Mouse (Mus musculus): ENCODE measurements around the gene Phf21a. TPM values are rescaled to one million over a fixed set of nuclear protein-coding genes. Genes with fewer than 3 reads are reported as not detected.

Gene Phf21a
- polyA plus RNA-seq, 1 experiment from 2014 or later = 30.6 TPM

GRCm38 (mm10) chr2:92182146-92182756 lies 89.3 kb downstream of the Phf21a start:
- H3K27me3 ChIP-seq (replicated peaks; ENCODE audit: control insufficient read depth, insufficient read depth, low read length) = no peaks in the 10 kb centered on the region
- no peaks in the 10 kb centered on the region for H3K9me3 ChIP-seq (ENCODE audit: control insufficient read depth, low read length)
- H3K9ac ChIP-seq (ENCODE audit: low read depth, low read length) = peak overlapping the region; percentile 95
- WGBS = 2% methylated on average over 11 of the region's 11 CpGs
- H3K4me1 ChIP-seq (ENCODE audit: control insufficient read depth, insufficient read depth, low read depth, low read length) = peaks cover 18% of the 10 kb centered on the region
- H3K36me3 ChIP-seq (ENCODE audit: control insufficient read depth, insufficient read depth, low read length) = no peaks in the 10 kb centered on the region
- H3K27ac ChIP-seq (ENCODE audit: low read depth, low read length) = peak overlapping the region; percentile 100
- no peak for ATAC-seq
- H3K4me2 ChIP-seq (ENCODE audit: low read length) = peak overlapping the region; percentile 96
- peak overlapping the region; percentile 85 for H3K4me3 ChIP-seq (ENCODE audit: low read length)

- Histone ChIP-seq H3K4me1 (ENCODE audit: control insufficient read depth, insufficient read depth, low read depth, low read length) (peaks cover 21% of the 10 kb centered on the region), H3K36me3 (ENCODE audit: control insufficient read depth, insufficient read depth, low read length) (no peaks in the 10 kb centered on the region), H3K9me3 (ENCODE audit: control insufficient read depth, low read length) (no peaks in the 10 kb centered on the region), H3K9ac (ENCODE audit: low read depth, low read length) (peak overlapping the region; percentile 95), H3K27ac (ENCODE audit: low read depth, low read length) (peak overlapping the region; percentile 100), H3K27me3 (replicated peaks; ENCODE audit: control insufficient read depth, insufficient read depth, low read length) (no peaks in the 10 kb centered on the region), H3K4me3 (ENCODE audit: low read length) (peak overlapping the region; percentile 85), H3K4me2 (ENCODE audit: low read length) (peak overlapping the region; percentile 96)
- WGBS = 0% methylated on average over 30 of the region's 41 CpGs
- peak; percentile 77 for ATAC-seq
Observed at GRCm38 (mm10) chr2:92182981-92183501, 90.1 kb downstream of the Phf21a start.

GRCm38 (mm10) chr2:92183613-92184076 lies 90.7 kb downstream of the Phf21a start:
- Histone ChIP-seq H3K4me3 (ENCODE audit: low read length) (peak overlapping the region; percentile 85), H3K9ac (ENCODE audit: low read depth, low read length) (peak overlapping the region; percentile 95), H3K27ac (ENCODE audit: low read depth, low read length) (peak overlapping the region; percentile 100), H3K9me3 (ENCODE audit: control insufficient read depth, low read length) (no peaks in the 10 kb centered on the region), H3K4me1 (ENCODE audit: control insufficient read depth, insufficient read depth, low read depth, low read length) (peaks cover 23% of the 10 kb centered on the region), H3K36me3 (ENCODE audit: control insufficient read depth, insufficient read depth, low read length) (no peaks in the 10 kb centered on the region), H3K27me3 (replicated peaks; ENCODE audit: control insufficient read depth, insufficient read depth, low read length) (no peaks in the 10 kb centered on the region), H3K4me2 (ENCODE audit: low read length) (peak overlapping the region; percentile 96)
- ATAC-seq = peak; percentile 84
- 0% methylated on average over 9 of the region's 40 CpGs for WGBS

GRCm38 (mm10) chr2:92184077-92184921 lies 91.4 kb downstream of the Phf21a start:
- 1% methylated on average over 14 of the region's 19 CpGs for WGBS
- Histone ChIP-seq H3K27ac (ENCODE audit: low read depth, low read length) (peak overlapping the region; percentile 100), H3K27me3 (replicated peaks; ENCODE audit: control insufficient read depth, insufficient read depth, low read length) (no peaks in the 10 kb centered on the region), H3K4me2 (ENCODE audit: low read length) (peak overlapping the region; percentile 96), H3K9me3 (ENCODE audit: control insufficient read depth, low read length) (no peaks in the 10 kb centered on the region), H3K9ac (ENCODE audit: low read depth, low read length) (peak overlapping the region; percentile 95), H3K4me3 (ENCODE audit: low read length) (peak overlapping the region; percentile 85), H3K4me1 (ENCODE audit: control insufficient read depth, insufficient read depth, low read depth, low read length) (peaks cover 25% of the 10 kb centered on the region), H3K36me3 (ENCODE audit: control insufficient read depth, insufficient read depth, low read length) (no peaks in the 10 kb centered on the region)
- peak; percentile 11 for ATAC-seq

- H3K4me1 ChIP-seq (ENCODE audit: control insufficient read depth, insufficient read depth, low read depth, low read length) = peaks cover 27% of the 10 kb centered on the region
- H3K9ac ChIP-seq (ENCODE audit: low read depth, low read length) = peak overlapping the region; percentile 95
- WGBS = under 1% methylated on average over 27 of the region's 47 CpGs
- peak; percentile 50 for ATAC-seq
- peak overlapping the region; percentile 85 for H3K4me3 ChIP-seq (ENCODE audit: low read length)
- H3K27ac ChIP-seq (ENCODE audit: low read depth, low read length) = peak overlapping the region; percentile 100
- H3K4me2 ChIP-seq (ENCODE audit: low read length) = peak overlapping the region; percentile 96
- H3K27me3 ChIP-seq (replicated peaks; ENCODE audit: control insufficient read depth, insufficient read depth, low read length) = no peaks in the 10 kb centered on the region
- H3K36me3 ChIP-seq (ENCODE audit: control insufficient read depth, insufficient read depth, low read length) = no peaks in the 10 kb centered on the region
- no peaks in the 10 kb centered on the region for H3K9me3 ChIP-seq (ENCODE audit: control insufficient read depth, low read length)
Observed at GRCm38 (mm10) chr2:92185062-92185765, 92.3 kb downstream of the Phf21a start.

- H3K4me1 ChIP-seq (ENCODE audit: control insufficient read depth, insufficient read depth, low read depth, low read length) = peaks cover 27% of the 10 kb centered on the region
- peak overlapping the region; percentile 95 for H3K9ac ChIP-seq (ENCODE audit: low read depth, low read length)
Observed at GRCm38 (mm10) chr2:92185766-92186450, 93.0 kb downstream of the Phf21a start.

GRCm38 (mm10) chr2:92187061-92187460 lies 94.1 kb downstream of the Phf21a start:
- 49% methylated on average over 6 of the region's 6 CpGs for WGBS
- H3K4me3 ChIP-seq (ENCODE audit: low read length) = no peak overlapping the region; the same call in 1 of the 2 replicates
- H3K27me3 ChIP-seq (replicated peaks; ENCODE audit: control insufficient read depth, insufficient read depth, low read length) = no peaks in the 10 kb centered on the region
- H3K9me3 ChIP-seq (ENCODE audit: control insufficient read depth, low read length) = no peaks in the 10 kb centered on the region
- H3K36me3 ChIP-seq (ENCODE audit: control insufficient read depth, insufficient read depth, low read length) = no peaks in the 10 kb centered on the region
- no peak for ATAC-seq
- H3K4me1 ChIP-seq (ENCODE audit: control insufficient read depth, insufficient read depth, low read depth, low read length) = peaks cover 26% of the 10 kb centered on the region
- no peak overlapping the region for H3K9ac ChIP-seq (ENCODE audit: low read depth, low read length)
- peak overlapping the region; percentile 45 for H3K4me2 ChIP-seq (ENCODE audit: low read length)
- H3K27ac ChIP-seq (ENCODE audit: low read depth, low read length) = no peak overlapping the region

More at GRCm38 (mm10) chr2:92185766-92186450, 93.0 kb downstream of the Phf21a start:
- no peak for ATAC-seq
- H3K27ac ChIP-seq (ENCODE audit: low read depth, low read length) = peak overlapping the region; percentile 100
- H3K36me3 ChIP-seq (ENCODE audit: control insufficient read depth, insufficient read depth, low read length) = no peaks in the 10 kb centered on the region
- no peaks in the 10 kb centered on the region for H3K27me3 ChIP-seq (replicated peaks; ENCODE audit: control insufficient read depth, insufficient read depth, low read length)
- H3K4me2 ChIP-seq (ENCODE audit: low read length) = peak overlapping the region; percentile 96
- 4% methylated on average over 11 of the region's 11 CpGs for WGBS
- H3K4me3 ChIP-seq (ENCODE audit: low read length) = peak overlapping the region; percentile 85
- H3K9me3 ChIP-seq (ENCODE audit: control insufficient read depth, low read length) = no peaks in the 10 kb centered on the region

GRCm38 (mm10) chr2:92188744-92189143 lies 95.8 kb downstream of the Phf21a start:
- ATAC-seq = no peak
- Histone ChIP-seq H3K4me2 (ENCODE audit: low read length) (peak overlapping the region; percentile 27; the same call in 1 of the 2 replicates), H3K4me3 (ENCODE audit: low read length) (no peak overlapping the region), H3K4me1 (ENCODE audit: control insufficient read depth, insufficient read depth, low read depth, low read length) (peaks cover 24% of the 10 kb centered on the region), H3K9ac (ENCODE audit: low read depth, low read length) (no peak overlapping the region), H3K9me3 (ENCODE audit: control insufficient read depth, low read length) (no peaks in the 10 kb centered on the region), H3K36me3 (ENCODE audit: control insufficient read depth, insufficient read depth, low read length) (no peaks in the 10 kb centered on the region), H3K27ac (ENCODE audit: low read depth, low read length) (no peak overlapping the region), H3K27me3 (replicated peaks; ENCODE audit: control insufficient read depth, insufficient read depth, low read length) (no peaks in the 10 kb centered on the region)
- WGBS = 63% methylated on average over 3 of the region's 3 CpGs
